Mouse (Mus musculus): ENCODE data around the gene Gm6377. TPM values are rescaled to one million over a fixed set of nuclear protein-coding genes. Genes with fewer than 3 reads are reported as not detected.

Gene Gm6377
- not detected in 2 replicates for polyA plus RNA-seq (2012)

- no peak for TF ChIP-seq GATA1 (IDR thresholded peaks at IDR 0.05; ENCODE audit: low read length)
These were observed at the start of gene Gm6377 for GRCm38 (mm10) chrX:109196468-109196867. Gene Gm6377, plus strand, starts transcription at chrX:109196756.

DNA sequence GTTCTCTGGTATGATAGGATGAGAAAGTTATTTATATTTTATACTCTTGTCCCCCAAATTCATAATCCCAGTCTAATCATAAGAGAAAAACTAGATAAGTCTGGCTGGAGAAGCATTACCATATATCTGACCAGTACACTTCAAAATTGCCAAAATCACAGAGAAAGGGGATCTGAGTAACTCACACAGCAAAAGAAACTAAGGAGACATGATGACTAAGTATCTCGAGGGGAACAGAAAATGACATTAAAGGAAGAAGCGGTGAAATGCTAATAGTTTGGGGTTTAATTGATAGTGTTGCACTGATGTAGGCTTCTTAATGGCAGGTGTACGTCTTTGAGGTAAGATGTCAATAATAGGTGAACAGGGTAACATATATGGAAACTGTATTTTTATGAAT is 49.4 kb upstream of the Gm6377 start:
- TF ChIP-seq GATA1 (IDR thresholded peaks at IDR 0.05; ENCODE audit: low read length): no peak

DNA sequence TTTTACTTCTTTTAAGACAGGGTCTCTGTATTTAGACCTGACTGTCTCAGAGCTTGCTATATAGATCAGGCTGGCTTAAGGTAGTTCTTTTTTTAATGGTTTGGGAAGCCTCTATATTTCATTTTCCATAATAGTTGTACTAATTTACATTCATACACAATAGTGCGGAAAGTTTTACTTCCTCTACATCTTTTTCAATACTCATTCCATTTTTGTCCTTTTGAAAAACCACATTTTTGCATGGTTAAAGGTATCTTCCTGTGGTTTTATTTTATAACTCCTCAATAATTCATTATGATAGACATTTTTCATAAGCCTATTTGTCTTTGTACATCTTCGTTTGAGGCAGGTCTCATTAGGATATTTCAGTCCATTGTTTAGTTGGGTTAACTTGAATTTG is 45.3 kb upstream of the Gm6377 start:
- TF ChIP-seq GATA1 (IDR thresholded peaks at IDR 0.05; ENCODE audit: low read length): no peak

- no peak for TF ChIP-seq GATA1 (IDR thresholded peaks at IDR 0.05; ENCODE audit: low read length)
These were observed 36.2 kb upstream of the Gm6377 start for GRCm38 (mm10) chrX:109160326-109160725.

GRCm38 (mm10) chrX:109160901-109161300 is 35.7 kb upstream of the Gm6377 start:
- no peak for TF ChIP-seq GATA1 (IDR thresholded peaks at IDR 0.05; ENCODE audit: low read length)

DNA sequence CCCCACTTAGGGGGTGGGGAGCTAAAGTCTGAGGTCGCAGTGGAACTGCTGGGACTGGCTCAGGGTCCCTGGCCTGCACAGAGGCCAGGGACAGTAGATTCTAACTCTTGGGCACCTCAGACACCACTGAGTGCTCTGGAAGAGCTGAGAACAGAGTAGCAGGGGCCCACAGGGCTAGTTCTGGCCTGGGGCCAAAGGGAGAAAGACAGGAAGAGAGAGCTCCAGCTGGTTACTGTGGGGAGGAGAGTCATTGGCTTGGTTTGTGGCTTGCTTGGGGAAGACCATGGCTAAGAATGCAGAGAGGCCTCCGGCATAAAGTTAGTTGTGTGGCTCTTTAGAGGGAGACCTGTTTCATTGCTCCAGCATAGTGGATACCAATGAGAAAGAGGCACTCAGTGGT is 21.5 kb upstream of the Gm6377 start:
- no peak for TF ChIP-seq GATA1 (IDR thresholded peaks at IDR 0.05; ENCODE audit: low read length)

GRCm38 (mm10) chrX:109175470-109175869 is 21.1 kb upstream of the Gm6377 start:
- no peak for TF ChIP-seq GATA1 (IDR thresholded peaks at IDR 0.05; ENCODE audit: low read length)

DNA sequence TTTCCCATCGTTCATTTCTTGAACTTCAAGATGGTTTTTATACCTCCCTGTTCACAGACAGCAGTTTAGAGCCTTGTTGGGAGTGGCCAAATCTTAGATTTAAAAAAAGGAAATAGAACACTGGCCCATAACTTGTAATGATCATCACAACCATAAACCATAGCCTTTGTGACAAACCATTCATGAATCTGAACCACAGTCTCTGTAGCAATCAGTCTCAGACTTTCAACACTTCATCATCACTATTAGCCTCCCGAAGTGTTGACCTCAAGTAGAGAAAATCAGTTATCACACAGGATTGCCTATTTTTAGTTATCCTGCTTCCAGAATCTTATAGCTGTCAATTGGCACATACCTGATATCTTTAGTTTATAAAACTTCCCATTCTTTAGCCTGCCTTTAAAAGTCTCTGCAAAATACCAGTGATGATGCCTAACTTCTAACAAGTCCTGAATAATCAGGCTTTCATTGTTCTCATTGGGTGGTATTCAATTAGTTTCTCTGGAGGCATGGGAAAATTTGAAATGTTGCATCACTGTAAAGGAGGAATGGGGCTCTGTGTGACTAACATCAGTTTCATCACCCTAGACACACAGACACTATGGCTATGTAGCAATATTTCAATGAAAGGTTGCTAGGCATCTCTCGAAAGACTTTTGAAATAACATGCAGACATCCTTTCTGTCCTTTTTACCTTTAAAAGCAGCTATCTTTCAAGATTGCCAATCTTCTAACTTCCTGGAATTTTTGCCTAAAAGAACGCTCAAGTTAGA is 11.7 kb upstream of the Gm6377 start:
- no peak for TF ChIP-seq GATA1 (IDR thresholded peaks at IDR 0.05; ENCODE audit: low read length)

DNA sequence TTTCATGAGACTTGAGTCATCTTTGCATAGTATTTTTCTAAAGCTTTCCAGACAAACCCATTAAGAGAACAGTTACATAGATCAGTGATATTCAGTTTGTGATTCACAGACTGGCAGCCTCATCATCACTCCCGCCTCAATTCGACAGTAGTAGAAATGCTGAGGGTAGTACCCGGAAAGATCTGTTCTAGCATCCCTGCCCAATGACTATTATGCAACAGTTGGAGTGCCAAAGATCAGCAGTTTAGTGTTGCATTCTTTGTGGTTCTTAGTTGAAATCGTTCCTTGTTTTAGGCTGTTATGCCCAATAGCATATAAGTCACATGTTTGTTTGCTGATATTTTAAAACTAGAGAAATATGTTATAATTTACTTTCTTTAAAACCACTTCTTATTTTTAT is 6.9 kb upstream of the Gm6377 start:
- no peak for TF ChIP-seq GATA1 (IDR thresholded peaks at IDR 0.05; ENCODE audit: low read length)

DNA sequence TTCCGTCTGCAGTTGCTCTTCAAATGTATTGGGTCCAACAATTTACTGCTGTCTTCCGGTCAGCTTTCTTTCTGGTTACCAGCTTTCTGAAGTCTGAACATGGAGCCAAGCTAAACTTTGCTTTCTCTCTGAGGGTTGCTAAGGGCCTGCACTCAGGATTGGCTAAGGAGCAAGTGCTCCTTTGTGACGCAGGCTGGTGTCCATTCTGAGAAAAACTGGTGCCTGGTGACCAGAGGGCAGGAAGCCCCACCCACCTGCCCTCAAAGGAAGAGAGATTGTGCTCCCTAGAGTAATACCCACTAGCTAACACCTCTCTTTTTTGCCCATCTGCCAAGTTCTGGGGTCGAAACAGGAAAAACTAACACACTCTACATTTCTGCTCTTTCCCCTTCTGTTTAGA is 5.6 kb upstream of the Gm6377 start:
- no peak for TF ChIP-seq GATA1 (IDR thresholded peaks at IDR 0.05; ENCODE audit: low read length)

DNA sequence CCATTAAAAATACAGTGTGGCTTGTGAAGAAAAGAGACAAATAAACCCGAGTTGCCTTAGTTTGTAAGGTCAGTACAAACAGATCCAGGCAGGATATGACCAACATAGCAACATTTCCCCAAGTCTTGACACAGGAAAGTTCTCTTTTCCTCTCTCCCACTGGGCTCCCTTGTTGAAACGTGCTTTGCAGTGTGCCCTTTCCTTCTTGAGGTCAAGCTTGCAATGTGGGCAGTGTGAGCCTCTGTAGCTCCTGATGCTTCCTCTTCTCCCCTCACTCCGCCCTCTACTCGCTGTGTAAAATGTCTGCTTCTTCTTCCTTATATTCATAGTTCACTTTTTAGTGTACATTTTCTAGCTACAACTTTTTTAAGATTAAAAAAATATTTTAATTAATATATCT is 5.1 kb upstream of the Gm6377 start:
- TF ChIP-seq GATA1 (IDR thresholded peaks at IDR 0.05; ENCODE audit: low read length): no peak

DNA sequence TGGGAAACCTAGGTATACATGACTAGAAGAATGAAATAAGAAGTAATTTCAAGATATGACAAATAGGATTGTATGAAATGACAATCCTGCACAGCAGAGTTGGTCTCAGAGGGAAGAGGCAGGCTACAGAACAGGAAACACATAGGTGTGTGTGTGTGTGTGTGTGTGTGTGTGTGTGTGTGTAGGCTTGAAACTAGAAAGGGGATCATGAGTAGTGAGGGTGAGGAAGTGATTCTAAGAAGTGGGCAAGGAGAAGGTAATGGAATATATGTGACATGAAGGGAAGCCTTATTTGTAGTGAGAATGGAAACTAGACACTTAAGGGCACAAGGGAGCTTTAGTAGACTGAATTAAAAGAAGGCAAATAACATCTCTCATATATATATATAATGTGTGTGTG is 11.3 kb downstream of the Gm6377 start:
- TF ChIP-seq GATA1 (IDR thresholded peaks at IDR 0.05; ENCODE audit: low read length): no peak

DNA sequence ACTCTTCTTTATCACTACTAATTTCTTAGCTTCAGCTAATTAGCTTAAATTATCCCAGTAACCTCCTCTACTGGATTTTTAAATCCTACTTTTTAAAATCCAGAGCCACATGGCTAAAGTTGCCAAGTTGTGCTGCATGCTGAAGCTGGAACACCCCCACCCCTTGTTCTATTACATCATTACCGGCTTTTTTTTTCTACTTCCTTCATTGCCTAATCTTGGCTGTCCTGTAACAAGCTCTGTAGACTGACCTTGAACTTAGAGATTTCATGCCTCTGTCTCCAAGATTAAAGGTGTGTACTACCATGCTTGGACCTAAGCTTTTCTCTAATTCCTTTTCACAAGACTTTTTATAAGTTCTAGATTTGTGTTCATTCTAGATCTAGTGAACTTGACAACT is 32.2 kb downstream of the Gm6377 start:
- TF ChIP-seq GATA1 (IDR thresholded peaks at IDR 0.05; ENCODE audit: low read length): no peak

- no peak for TF ChIP-seq GATA1 (IDR thresholded peaks at IDR 0.05; ENCODE audit: low read length)
These were observed 39.0 kb downstream of the Gm6377 start for GRCm38 (mm10) chrX:109235383-109236036.

- TF ChIP-seq GATA1 (IDR thresholded peaks at IDR 0.05; ENCODE audit: low read length): no peak
These were observed 41.6 kb downstream of the Gm6377 start for GRCm38 (mm10) chrX:109238163-109238562.

Other genes starting within 250 kb of the Gm6377 start
- gene Hmgn5, start 183.4 kb upstream of the Gm6377 start, polyA plus RNA-seq (2012): 5.7 and 10.7 TPM in 2 replicates
- 2.1 and 2.9 TPM in 2 replicates for gene Sh3bgrl, start 101.4 kb upstream of the Gm6377 start, polyA plus RNA-seq (2012)